Mouse (Mus musculus): ENCODE results near the gene Zfand6. TPM values are rescaled to one million over a fixed set of nuclear protein-coding genes. Genes with fewer than 3 reads are reported as not detected.

Gene Zfand6
- polyA plus RNA-seq, 1 experiment from 2014 or later: 154 TPM

- H3K4me2 ChIP-seq (ENCODE audit: low read depth, low read length): no peak overlapping the region
- H3K27ac ChIP-seq (ENCODE audit: low read length): no peak overlapping the region
- H3K36me3 ChIP-seq (ENCODE audit: control insufficient read depth, insufficient read depth): no peaks in the 10 kb centered on the region
- H3K4me3 ChIP-seq (ENCODE audit: low read depth, low read length): no peak overlapping the region
- H3K27me3 ChIP-seq (ENCODE audit: control insufficient read depth, insufficient read depth, low read depth, low read length): no peaks in the 10 kb centered on the region
- ATAC-seq (ENCODE audit: low read depth): no peak
- no peak overlapping the region for H3K9ac ChIP-seq (ENCODE audit: low read depth, low read length)
- peaks cover 17% of the 10 kb centered on the region for H3K4me1 ChIP-seq (ENCODE audit: control insufficient read depth, low read depth, low read length)
- no peaks in the 10 kb centered on the region for H3K9me3 ChIP-seq (replicated peaks; ENCODE audit: control insufficient read depth, low read length)
- WGBS (ENCODE audit: insufficient replicate concordance): 88% methylated on average over 6 of the region's 6 CpGs
These were observed 47.4 kb downstream of the Zfand6 start for GRCm38 (mm10) chr7:84642159-84642928.

GRCm38 (mm10) chr7:84636939-84637338, 52.8 kb downstream of the Zfand6 start:
- Histone ChIP-seq H3K27ac (ENCODE audit: low read length) (no peak overlapping the region), H3K27me3 (ENCODE audit: control insufficient read depth, insufficient read depth, low read depth, low read length) (no peaks in the 10 kb centered on the region), H3K9me3 (replicated peaks; ENCODE audit: control insufficient read depth, low read length) (no peaks in the 10 kb centered on the region), H3K36me3 (ENCODE audit: control insufficient read depth, insufficient read depth) (peaks cover 13% of the 10 kb centered on the region), H3K4me2 (ENCODE audit: low read depth, low read length) (no peak overlapping the region), H3K9ac (ENCODE audit: low read depth, low read length) (no peak overlapping the region), H3K4me3 (ENCODE audit: low read depth, low read length) (no peak overlapping the region), H3K4me1 (ENCODE audit: control insufficient read depth, low read depth, low read length) (peaks cover 5% of the 10 kb centered on the region)
- ATAC-seq (ENCODE audit: low read depth): no peak

- no peaks in the 10 kb centered on the region for H3K27me3 ChIP-seq (ENCODE audit: control insufficient read depth, insufficient read depth, low read depth, low read length)
- 43% methylated on average over 3 of the region's 3 CpGs for WGBS (ENCODE audit: insufficient replicate concordance)
- H3K9me3 ChIP-seq (replicated peaks; ENCODE audit: control insufficient read depth, low read length): no peaks in the 10 kb centered on the region
- H3K4me3 ChIP-seq (ENCODE audit: low read depth, low read length): no peak overlapping the region
- H3K4me2 ChIP-seq (ENCODE audit: low read depth, low read length): peak overlapping the region; percentile 22; the same call in 1 of the 2 replicates
- peaks cover 13% of the 10 kb centered on the region for H3K36me3 ChIP-seq (ENCODE audit: control insufficient read depth, insufficient read depth)
- H3K4me1 ChIP-seq (ENCODE audit: control insufficient read depth, low read depth, low read length): peaks cover 10% of the 10 kb centered on the region
- H3K9ac ChIP-seq (ENCODE audit: low read depth, low read length): peak overlapping the region; percentile 32; the same call in 1 of the 2 replicates
- peak; percentile 97 for ATAC-seq (ENCODE audit: low read depth)
- peak overlapping the region; percentile 65 for H3K27ac ChIP-seq (ENCODE audit: low read length)
These were observed 57.9 kb downstream of the Zfand6 start for GRCm38 (mm10) chr7:84631878-84632277.

- H3K4me3 ChIP-seq (ENCODE audit: low read depth, low read length): no peak overlapping the region
- ATAC-seq (ENCODE audit: low read depth): no peak
- WGBS (ENCODE audit: insufficient replicate concordance): 89% methylated on average over 4 of the region's 4 CpGs
- H3K36me3 ChIP-seq (ENCODE audit: control insufficient read depth, insufficient read depth): peaks cover 17% of the 10 kb centered on the region
- no peaks in the 10 kb centered on the region for H3K4me1 ChIP-seq (ENCODE audit: control insufficient read depth, low read depth, low read length)
- no peak overlapping the region for H3K4me2 ChIP-seq (ENCODE audit: low read depth, low read length)
- H3K27ac ChIP-seq (ENCODE audit: low read length): no peak overlapping the region
- H3K27me3 ChIP-seq (ENCODE audit: control insufficient read depth, insufficient read depth, low read depth, low read length): no peaks in the 10 kb centered on the region
- no peak overlapping the region for H3K9ac ChIP-seq (ENCODE audit: low read depth, low read length)
- H3K9me3 ChIP-seq (replicated peaks; ENCODE audit: control insufficient read depth, low read length): no peaks in the 10 kb centered on the region
These were observed 66.0 kb downstream of the Zfand6 start for GRCm38 (mm10) chr7:84623718-84624117.

- H3K27me3 ChIP-seq (ENCODE audit: control insufficient read depth, insufficient read depth, low read depth, low read length): no peaks in the 10 kb centered on the region
- WGBS (ENCODE audit: insufficient replicate concordance): 91% methylated on average over 3 of the region's 3 CpGs
- H3K9ac ChIP-seq (ENCODE audit: low read depth, low read length): no peak overlapping the region
- no peaks in the 10 kb centered on the region for H3K4me1 ChIP-seq (ENCODE audit: control insufficient read depth, low read depth, low read length)
- peaks cover 19% of the 10 kb centered on the region for H3K36me3 ChIP-seq (ENCODE audit: control insufficient read depth, insufficient read depth)
- H3K9me3 ChIP-seq (replicated peaks; ENCODE audit: control insufficient read depth, low read length): no peaks in the 10 kb centered on the region
- no peak overlapping the region for H3K27ac ChIP-seq (ENCODE audit: low read length)
- no peak for ATAC-seq (ENCODE audit: low read depth)
- H3K4me2 ChIP-seq (ENCODE audit: low read depth, low read length): no peak overlapping the region
- H3K4me3 ChIP-seq (ENCODE audit: low read depth, low read length): no peak overlapping the region
These were observed 68.8 kb downstream of the Zfand6 start for GRCm38 (mm10) chr7:84620956-84621355.

GRCm38 (mm10) chr7:84618951-84619350, 70.8 kb downstream of the Zfand6 start:
- ATAC-seq (ENCODE audit: low read depth): no peak
- no peak overlapping the region for H3K9ac ChIP-seq (ENCODE audit: low read depth, low read length)
- peaks cover 13% of the 10 kb centered on the region for H3K36me3 ChIP-seq (ENCODE audit: control insufficient read depth, insufficient read depth)
- H3K27ac ChIP-seq (ENCODE audit: low read length): no peak overlapping the region
- no peaks in the 10 kb centered on the region for H3K4me1 ChIP-seq (ENCODE audit: control insufficient read depth, low read depth, low read length)
- H3K4me3 ChIP-seq (ENCODE audit: low read depth, low read length): no peak overlapping the region
- no peaks in the 10 kb centered on the region for H3K27me3 ChIP-seq (ENCODE audit: control insufficient read depth, insufficient read depth, low read depth, low read length)
- 81% methylated on average over 2 of the region's 2 CpGs for WGBS (ENCODE audit: insufficient replicate concordance)
- H3K9me3 ChIP-seq (replicated peaks; ENCODE audit: control insufficient read depth, low read length): no peaks in the 10 kb centered on the region
- no peak overlapping the region for H3K4me2 ChIP-seq (ENCODE audit: low read depth, low read length)

- Histone ChIP-seq H3K4me3 (ENCODE audit: low read depth, low read length) (no peak overlapping the region), H3K36me3 (ENCODE audit: control insufficient read depth, insufficient read depth) (peaks cover 2% of the 10 kb centered on the region), H3K27ac (ENCODE audit: low read length) (no peak overlapping the region), H3K4me2 (ENCODE audit: low read depth, low read length) (no peak overlapping the region), H3K27me3 (ENCODE audit: control insufficient read depth, insufficient read depth, low read depth, low read length) (no peaks in the 10 kb centered on the region), H3K9ac (ENCODE audit: low read depth, low read length) (no peak overlapping the region), H3K4me1 (ENCODE audit: control insufficient read depth, low read depth, low read length) (peaks cover 3% of the 10 kb centered on the region; the same call in 1 of the 2 replicates), H3K9me3 (replicated peaks; ENCODE audit: control insufficient read depth, low read length) (no peaks in the 10 kb centered on the region)
- 29% methylated on average over 4 of the region's 4 CpGs for WGBS (ENCODE audit: insufficient replicate concordance)
- ATAC-seq (ENCODE audit: low read depth): no peak
These were observed 77.3 kb downstream of the Zfand6 start for GRCm38 (mm10) chr7:84612445-84612844.

- whole genome bisulfite sequencing (ENCODE audit: insufficient replicate concordance): 19% methylated on average over 1 of the region's 1 CpGs
- H3K9ac ChIP-seq (ENCODE audit: low read depth, low read length): no peak overlapping the region
- H3K4me3 ChIP-seq (ENCODE audit: low read depth, low read length): no peak overlapping the region
- H3K4me1 ChIP-seq (ENCODE audit: control insufficient read depth, low read depth, low read length): peaks cover 4% of the 10 kb centered on the region
- no peak for ATAC-seq (ENCODE audit: low read depth)
- no peaks in the 10 kb centered on the region for H3K9me3 ChIP-seq (replicated peaks; ENCODE audit: control insufficient read depth, low read length)
- H3K4me2 ChIP-seq (ENCODE audit: low read depth, low read length): no peak overlapping the region
- no peaks in the 10 kb centered on the region for H3K27me3 ChIP-seq (ENCODE audit: control insufficient read depth, insufficient read depth, low read depth, low read length)
- no peak overlapping the region for H3K27ac ChIP-seq (ENCODE audit: low read length)
- no peaks in the 10 kb centered on the region; the same call in 1 of the 2 replicates for H3K36me3 ChIP-seq (ENCODE audit: control insufficient read depth, insufficient read depth)
These were observed 78.2 kb downstream of the Zfand6 start for GRCm38 (mm10) chr7:84611609-84612008.

GRCm38 (mm10) chr7:84606293-84606749, 83.4 kb downstream of the Zfand6 start, which contains the start of gene Fah:
Fah (minus strand) TSS chr7:84606722.
- H3K4me1 ChIP-seq (ENCODE audit: control insufficient read depth, low read depth, low read length): peaks cover 16% of the 10 kb centered on the region
- H3K4me3 ChIP-seq (ENCODE audit: low read depth, low read length): peak within 1 kb of the TSS; percentile 70
- peak; percentile 66 for ATAC-seq (ENCODE audit: low read depth)
- WGBS (ENCODE audit: insufficient replicate concordance): 7% methylated on average over 10 of the region's 10 CpGs
- H3K9me3 ChIP-seq (replicated peaks; ENCODE audit: control insufficient read depth, low read length): no peaks in the 10 kb centered on the region
- peak within 1 kb of the TSS; percentile 95 for H3K4me2 ChIP-seq (ENCODE audit: low read depth, low read length)
- H3K27ac ChIP-seq (ENCODE audit: low read length): peak within 1 kb of the TSS; percentile 79
- no peaks in the 10 kb centered on the region for H3K36me3 ChIP-seq (ENCODE audit: control insufficient read depth, insufficient read depth)
- peak within 1 kb of the TSS; percentile 71 for H3K9ac ChIP-seq (ENCODE audit: low read depth, low read length)
- no peaks in the 10 kb centered on the region for H3K27me3 ChIP-seq (ENCODE audit: control insufficient read depth, insufficient read depth, low read depth, low read length)
